Mouse (Mus musculus): ENCODE results near the gene Csnk1e.

- TF ChIP-seq CTCF (conservative IDR thresholded peaks at IDR 0.05; ENCODE audit: insufficient read depth, insufficient read length, low read depth, low read length): no peak
- no peak for TF ChIP-seq POLR2A (IDR thresholded peaks at IDR 0.05; ENCODE audit: low read depth, low read length)
Measured at GRCm38 (mm10) chr15:79493527-79493926, 38.2 kb upstream of the Csnk1e start.
